Mouse (Mus musculus): ENCODE data around the gene Atp9a.

Atp9a gene

DNA sequence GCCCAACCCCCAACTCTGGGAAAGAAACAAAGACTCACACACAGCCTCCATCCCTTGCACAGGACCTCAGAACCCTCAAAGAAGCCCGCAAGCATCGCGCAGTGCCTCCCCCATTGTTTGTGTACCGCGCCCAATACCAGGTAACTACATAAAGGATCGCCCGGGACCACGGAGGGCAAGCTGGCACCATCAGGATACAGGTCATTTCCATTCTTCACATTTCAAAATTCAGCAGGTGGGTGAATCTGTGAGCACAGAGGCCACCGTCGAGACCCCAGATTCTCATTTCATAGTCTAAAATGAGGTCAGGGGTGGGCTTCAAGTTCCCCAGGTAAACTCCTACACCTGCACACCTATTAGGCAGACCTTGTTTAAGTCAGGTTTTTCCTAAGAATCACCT is 1.7 kb downstream of the Atp9a start:
- no peak for DNase-seq (ENCODE audit: extremely low read depth, insufficient read length, low spot score)

DNA sequence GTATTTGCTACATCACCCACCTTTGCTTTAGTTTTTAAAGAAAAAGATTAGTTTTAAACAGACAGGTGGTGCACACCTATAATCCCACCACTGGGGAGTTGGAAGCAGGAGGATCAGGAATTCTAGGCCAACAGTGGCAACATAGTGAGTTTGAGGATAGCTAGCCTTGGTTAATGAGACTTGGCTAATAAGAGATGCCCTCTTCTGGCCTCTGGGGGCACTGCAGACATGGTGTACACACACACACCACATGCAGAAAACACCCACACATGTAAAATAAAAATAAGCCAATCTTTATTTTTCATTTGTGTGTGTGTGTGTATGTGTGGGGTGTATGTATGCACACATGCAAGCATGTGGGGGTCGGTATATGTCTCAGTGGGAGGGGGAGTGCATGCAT is 3.4 kb downstream of the Atp9a start:
- DNase-seq (ENCODE audit: extremely low read depth, insufficient read length, low spot score): no peak

DNA sequence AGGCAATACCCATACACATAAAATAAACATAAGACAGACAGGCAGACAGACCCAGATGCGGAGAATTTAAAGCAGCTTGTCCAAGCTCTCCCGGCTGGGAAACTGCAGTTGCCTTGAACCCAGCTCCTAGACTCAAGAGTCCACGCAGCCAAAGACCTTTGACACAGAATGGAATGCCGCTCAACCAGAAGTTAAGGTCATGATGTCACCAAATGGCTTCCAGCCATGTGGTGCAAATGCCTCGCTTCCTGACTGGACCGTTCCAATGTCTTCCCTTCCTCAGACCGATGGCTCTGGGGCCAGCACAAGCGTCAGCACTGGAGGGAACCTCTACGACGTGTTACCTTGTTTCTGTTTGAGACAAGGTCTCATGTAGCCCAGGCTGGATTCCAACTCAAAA is 4.3 kb downstream of the Atp9a start:
- DNase-seq (ENCODE audit: extremely low read depth, insufficient read length, low spot score): no peak

DNA sequence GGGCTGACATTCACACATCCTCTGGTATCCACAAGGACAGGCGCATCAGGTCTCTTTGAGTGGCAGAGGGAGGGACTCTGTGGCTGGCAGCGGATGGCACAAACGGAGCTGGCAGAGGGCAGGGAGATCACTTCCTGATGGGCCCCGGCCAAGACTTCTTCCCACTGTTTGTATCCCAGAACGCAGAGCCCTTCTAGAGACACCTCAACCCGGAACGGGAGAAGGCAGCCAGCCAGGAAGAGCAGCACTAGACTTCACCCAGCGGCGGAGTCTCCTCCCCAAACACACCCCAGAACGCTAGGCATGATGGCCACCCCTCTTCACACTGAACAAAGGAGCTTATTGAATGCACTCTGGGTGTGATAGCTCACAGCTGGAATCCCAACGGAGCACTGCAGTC is 8.2 kb downstream of the Atp9a start:
- no peak for DNase-seq (ENCODE audit: extremely low read depth, insufficient read length, low spot score)

DNA sequence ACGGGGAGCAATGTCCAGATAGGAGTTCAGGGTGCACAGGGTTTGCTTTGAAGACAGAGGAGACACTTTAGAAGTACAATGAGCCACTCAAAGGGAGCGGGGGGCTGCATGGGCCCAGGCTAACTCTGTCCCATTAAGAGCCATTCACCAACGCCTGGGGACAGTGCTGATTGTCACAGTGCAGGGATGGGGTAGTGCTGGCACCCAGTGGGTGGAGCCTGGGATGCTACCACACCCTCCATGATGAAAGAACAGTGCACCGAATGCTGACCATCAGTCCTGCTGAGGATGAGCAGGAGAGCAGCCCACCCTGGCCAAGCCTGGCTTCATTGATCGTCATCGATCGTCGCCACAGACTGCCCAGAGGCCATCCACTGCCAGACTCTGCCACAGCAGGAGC is 11.0 kb downstream of the Atp9a start:
- no peak for DNase-seq (ENCODE audit: extremely low read depth, insufficient read length, low spot score)

DNA sequence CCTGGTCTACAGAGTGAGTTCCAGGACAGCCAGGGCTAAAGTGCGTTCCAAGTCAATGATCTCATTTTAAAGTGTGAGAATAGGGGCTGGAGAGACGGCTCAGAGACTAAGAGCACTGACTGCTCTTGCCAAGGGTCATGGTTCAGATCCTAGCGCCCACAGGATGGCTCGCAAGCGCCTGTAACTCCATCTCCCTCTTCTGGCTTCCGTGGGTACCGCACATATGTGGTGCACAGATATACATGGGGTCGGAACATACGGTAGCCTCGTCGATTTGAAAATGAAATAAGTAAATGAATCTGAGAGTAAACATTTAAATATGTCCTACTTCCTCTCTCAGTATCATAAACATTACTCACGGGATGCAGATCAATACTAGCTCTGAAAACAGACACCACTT is 12.5 kb downstream of the Atp9a start:
- DNase-seq (ENCODE audit: extremely low read depth, insufficient read length, low spot score): no peak

DNA sequence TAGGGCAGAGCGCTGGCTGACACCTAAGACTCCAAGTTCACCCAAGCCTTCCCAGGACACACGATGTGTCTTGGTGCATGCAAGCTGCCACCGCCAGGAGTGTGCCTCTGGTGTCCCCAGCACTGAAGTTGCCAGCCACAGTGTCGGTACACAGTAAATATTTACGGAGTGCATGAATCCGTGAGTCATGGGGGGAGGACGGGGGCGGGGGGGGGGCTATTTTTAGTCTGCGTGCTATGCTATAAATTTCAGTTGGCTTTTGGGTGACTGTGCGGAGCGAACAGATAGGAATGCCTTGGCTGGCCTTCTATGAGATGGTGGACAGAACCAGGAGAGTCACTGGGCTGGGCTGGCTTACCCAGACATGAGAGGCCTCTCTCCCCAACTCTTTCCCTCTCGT is 14.2 kb downstream of the Atp9a start:
- DNase-seq (ENCODE audit: extremely low read depth, insufficient read length, low spot score): no peak

DNA sequence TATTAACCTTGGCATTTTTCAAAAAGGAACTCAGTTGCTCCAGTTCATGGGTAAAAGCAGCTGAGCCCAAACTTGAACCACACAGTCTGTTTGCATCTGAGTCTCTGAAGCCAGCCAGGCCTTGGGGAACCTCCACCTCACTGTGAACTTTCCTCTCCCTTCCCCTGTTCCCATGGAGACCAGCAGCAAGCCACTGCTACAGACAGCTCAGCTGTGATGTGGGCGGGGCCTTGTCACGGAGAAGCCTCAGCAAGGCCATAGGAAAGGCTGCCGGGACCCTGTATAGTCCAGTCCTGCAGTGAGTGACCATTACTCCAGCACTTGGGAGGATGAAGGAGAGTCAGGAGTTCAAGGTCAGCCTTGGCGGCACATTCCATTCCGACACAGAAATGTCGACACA is 16.2 kb downstream of the Atp9a start:
- no peak for DNase-seq (ENCODE audit: extremely low read depth, insufficient read length, low spot score)

DNA sequence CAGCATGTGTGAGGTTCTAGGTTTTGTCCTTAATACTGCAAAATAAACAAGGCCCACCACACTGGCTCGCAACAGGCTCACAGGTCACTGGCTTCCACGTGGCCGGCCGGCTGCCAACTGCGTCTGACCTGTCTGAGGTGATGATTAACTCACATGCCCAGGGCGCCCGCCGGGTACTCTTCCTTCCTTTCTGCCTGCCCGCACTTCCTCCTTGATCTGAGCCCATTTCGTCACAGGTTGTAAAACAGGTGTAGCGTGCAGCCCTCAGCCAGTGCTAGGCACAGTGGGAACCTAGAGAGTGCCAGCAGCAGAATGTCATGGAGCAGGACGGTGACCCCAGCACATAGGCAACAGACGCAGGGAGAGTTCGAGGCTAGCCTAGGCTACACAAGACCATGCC is 20.9 kb downstream of the Atp9a start:
- no peak for DNase-seq (ENCODE audit: extremely low read depth, insufficient read length, low spot score)

DNA sequence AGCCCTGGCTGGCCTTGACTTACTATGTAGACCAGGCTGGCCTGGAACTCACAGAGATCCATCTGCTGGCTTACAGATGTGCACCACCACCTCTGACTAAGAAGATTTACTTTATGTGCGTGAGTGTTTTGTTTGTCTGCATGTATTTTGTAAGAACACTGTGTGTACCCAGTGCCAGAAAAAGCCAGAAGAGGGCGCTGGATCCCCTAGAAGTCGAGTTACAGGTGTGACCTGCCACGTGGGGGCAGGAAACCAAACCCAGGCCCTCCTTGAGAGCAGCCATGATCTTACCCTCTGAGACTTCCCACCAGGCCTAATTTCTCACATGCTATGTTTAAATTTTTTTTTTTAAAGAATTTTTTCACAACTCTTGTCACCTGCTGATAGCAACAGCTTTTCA is 22.5 kb downstream of the Atp9a start:
- no peak for DNase-seq (ENCODE audit: extremely low read depth, insufficient read length, low spot score)

DNA sequence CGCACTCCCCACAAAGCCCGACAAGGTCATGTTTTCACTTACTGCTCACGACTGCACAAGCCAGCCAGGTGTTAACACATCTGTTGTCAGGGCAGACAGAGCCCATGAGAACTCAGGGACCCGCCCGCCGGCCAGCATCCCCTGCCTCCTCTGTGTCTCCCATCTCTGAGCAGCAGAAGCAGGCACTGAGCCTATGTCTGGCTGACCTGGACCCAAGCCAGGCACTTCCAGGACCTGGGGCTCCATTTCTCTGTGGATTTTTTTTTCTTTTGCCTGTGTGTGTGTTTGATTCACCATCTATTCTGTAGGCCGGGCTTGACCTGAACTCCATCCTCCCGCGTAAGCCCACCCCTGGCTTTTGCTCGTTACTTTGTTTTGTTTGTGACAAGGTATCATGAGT is 23.5 kb downstream of the Atp9a start:
- no peak for DNase-seq (ENCODE audit: extremely low read depth, insufficient read length, low spot score)

DNA sequence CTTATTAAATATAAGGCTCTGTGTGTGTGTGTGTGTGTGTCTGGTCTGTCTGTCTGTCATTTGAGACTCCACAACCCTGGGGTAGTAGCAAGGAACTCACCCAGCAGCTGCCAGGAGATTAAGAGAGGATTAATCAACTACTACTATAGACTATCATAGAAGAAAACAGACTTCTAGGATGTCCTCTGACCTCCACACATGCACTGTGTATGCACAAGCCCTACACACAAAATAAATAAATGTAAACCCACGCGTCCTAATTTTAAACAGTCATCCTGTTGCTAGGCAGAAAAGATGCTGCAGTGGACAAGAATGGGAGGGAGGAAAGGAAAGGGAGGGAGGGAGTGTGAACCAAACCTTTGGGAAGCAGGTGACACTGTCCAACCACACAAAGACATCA is 23.9 kb downstream of the Atp9a start:
- DNase-seq (ENCODE audit: extremely low read depth, insufficient read length, low spot score): no peak

DNA sequence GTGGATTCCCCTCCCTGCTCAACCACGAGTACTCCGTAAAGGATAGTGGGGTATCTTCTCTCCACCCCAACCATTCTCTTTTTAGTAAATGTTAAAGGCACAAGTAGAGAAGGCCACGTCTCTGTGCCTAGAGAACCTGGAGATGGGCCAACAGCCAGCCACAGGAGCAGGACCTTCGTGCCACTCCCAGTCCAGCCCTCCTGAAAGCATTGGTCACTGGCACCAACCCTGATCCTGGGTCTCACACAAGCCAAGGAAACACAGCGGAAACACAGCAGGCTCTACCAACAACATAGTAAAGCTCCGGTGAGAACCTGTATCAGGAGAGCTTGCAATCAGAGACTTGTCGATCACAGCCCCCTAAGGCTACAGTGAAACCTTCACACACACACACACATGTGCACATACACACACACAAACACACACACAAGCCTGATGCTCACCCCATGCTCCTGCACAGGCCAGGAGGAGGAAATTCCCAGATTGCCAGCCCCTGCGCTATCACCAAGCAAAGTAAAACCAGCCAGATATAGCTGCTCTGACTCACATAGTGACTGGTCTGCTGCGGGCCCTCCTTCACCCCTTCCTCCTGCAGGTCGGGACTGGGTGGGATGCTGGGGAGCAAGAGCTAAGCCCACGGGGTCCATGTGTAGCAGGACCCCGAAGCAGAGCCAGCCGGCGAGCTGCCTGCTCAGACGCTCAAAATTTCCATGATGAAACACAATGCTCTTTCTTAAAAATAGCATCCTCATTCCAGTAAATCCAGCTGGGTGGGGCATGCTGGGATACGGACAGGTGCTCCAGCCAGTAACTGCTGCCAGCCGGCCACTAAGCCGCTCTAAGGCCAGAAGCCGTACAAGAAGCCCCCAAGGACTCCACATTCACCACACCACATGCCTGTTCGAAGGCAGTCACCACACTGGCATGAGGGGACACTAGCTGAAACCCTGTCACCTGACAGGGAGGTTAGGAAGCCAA is 29.7 kb downstream of the Atp9a start:
- DNase-seq (ENCODE audit: extremely low read depth, insufficient read length, low spot score): no peak

DNA sequence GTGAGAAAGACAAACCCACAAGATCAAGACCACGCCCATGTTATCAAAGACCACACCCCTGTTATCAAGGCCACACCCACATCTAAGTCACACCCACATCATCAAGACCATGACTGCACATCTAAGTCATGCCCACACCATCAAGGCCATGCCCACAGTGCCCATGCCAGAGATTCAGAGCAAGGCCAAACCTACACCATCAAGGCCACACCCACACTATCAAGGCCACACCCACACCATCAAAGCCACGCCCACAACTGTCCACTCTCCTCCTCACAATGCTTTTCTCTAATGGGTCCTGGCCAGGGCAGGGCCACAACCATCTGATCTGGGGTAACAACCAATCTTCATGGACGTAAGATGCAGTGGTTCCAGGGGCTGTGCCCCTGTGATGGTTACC is 31.2 kb downstream of the Atp9a start:
- no peak for DNase-seq (ENCODE audit: extremely low read depth, insufficient read length, low spot score)

DNA sequence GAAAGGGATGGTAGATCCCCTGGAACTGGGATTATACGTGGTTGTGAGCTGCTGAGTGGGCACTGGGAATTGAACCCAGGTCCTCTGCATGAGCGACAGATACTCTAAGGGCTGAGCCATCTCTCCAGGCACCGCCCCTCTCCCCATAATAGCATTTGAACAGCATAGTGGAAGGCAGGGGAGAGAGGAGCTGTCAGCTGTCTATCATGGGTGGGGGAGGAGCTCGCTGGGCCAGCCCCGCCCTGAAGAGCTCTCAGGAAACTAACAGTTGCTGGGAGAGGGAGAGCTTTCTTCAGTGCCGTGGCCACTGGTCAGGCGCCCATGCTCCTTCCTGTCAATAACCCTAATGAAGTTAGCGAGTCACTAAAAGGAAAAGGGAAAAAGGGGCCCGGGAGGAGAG is 34.4 kb downstream of the Atp9a start:
- DNase-seq (ENCODE audit: extremely low read depth, insufficient read length, low spot score): no peak

DNA sequence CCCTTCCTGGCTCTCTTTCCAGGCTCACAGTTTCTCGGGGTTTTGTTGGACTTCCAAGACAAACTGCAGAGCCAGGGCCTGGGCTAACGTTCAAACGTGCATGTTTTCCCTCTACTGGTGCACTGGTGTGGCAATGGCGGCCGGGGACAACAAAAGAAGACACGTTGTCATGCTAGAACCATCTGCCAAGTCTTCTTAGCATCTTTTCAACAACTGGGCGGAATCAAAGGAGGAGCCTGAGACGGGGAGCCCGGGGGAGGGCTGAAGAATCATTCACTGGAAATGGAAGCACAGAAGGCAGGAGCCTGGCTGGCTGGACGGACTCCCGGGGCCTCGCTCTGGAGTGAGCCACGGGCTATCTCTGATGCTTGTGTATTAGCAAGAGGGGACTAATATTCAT is 39.9 kb downstream of the Atp9a start:
- DNase-seq (ENCODE audit: extremely low read depth, insufficient read length, low spot score): no peak

DNA sequence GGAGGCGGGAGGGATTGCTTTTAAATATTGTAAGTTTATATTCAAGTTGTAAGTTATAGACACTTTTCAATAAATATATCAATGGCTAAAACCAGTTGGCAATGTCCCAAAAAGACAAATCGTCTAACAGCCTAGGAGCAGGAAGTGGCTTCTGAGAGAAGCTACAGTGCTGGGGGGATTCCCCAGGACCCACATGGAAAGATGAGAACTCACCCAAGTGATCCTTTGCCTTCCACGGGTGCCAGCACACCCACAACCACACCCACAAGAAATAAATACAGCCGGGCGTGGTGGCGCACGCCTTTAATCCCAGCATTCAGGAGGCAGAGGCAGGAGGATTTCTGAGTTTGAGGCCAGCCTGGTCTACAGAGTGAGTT is 47.2 kb downstream of the Atp9a start:
- DNase-seq (ENCODE audit: extremely low read depth, insufficient read length, low spot score): no peak

DNA sequence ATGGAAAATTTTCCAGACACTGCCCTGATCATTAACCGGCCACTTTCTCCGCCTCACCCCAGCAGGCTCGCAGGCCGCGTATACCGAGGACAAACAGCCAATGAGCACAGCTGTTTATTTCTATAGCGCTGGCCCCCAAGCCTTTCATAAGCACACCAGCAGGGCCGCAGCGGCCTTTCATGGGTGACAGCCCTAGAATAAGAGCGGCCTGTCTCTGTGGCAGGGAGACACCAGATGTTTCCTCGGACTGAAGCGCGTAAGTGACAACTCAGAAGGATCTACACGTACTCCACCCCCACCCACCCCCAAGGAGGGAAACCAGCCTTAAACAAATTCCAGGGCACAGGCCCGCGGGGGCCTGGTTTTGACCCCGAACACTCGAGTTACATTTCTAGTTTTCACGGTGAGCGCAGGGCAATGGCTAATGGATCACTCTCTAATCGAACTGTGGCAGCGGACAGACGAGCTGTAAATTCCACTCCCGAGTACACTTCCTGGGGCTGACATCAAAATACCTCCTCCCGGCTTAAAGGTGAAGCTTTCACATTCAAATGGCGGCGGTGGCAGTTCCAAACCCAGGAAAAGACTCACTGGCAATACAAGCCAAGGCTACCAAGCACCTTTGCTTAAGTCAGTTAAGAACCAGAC is 47.7 kb downstream of the Atp9a start:
- DNase-seq (ENCODE audit: extremely low read depth, insufficient read length, low spot score): no peak

DNA sequence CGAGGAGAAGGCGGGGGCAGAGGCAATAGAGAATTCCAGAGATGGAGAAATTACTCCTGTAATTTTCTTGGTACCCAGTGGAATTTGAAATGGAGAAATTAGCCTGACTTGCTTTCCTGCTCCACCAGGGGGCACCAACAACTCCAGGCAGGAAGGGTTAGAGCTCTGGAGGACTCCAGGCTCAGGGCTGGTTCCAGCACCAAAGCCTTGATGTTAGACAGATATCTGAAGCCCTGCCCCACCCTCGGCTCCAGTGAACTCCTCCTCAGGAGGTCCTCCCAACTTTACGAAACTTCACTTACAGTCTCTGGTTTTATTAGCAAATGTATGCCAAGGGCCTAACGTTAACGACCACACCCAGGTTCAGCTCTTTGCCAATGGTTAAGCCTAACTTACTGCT is 50.4 kb downstream of the Atp9a start:
- no peak for DNase-seq (ENCODE audit: extremely low read depth, insufficient read length, low spot score)

DNA sequence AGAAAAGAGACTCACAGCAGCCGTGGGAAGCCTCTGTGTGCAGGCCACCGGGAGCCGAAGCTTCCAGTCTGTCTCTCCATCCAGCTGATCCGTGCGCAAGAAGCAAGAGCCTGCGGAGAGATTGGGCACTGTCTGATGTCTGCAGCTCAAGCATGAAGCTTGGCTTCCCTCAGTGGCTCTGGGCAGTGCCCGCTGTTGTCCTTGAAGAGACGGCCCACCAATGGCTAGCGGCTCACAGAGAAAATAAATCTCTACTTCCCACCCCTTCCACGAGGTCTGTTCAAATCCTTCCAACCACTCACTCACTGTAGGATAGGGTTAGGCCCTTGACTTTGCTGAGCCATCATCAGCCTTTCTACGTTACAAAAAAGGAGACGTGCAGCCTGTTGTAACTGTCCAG is 54.9 kb downstream of the Atp9a start:
- no peak for DNase-seq (ENCODE audit: extremely low read depth, insufficient read length, low spot score)

DNA sequence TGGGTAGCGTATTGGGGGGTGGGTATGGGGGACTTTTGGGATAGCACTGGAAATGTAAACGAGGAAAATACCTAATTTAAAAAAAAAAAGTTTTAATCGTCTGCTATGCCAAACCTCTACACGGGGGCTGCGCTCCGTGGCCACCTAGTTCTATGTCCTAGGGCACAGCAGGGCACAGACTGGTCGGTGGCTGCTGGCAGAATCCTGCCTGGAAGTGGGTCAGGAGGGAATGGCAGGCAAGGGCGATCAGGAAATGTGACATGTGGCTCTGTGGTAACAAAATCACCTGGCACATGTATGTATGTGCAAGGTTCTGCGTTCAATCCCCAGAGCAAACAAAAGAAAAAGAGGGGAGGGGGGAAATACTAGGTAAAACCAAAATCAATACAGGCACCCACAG is 56.3 kb downstream of the Atp9a start:
- DNase-seq (ENCODE audit: extremely low read depth, insufficient read length, low spot score): no peak

DNA sequence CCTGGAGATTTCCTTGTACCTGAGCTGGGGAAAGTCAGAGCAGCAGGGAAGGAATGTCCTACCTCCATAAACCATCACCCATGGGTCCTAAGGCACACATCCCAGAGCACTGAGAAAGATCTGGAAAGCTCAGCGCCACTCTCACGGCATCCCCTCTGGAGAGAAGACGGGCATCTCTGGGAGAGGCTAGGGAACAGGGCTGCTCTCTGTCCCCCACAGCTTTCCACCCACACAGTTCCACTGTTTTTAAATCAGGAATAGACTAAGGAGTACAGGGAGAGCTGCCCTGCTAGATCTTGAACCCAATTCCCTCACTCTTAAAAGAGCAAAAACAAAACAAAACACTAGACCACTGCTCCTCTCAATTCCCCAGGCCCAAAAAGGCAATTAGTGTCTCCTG is 57.5 kb downstream of the Atp9a start:
- DNase-seq (ENCODE audit: extremely low read depth, insufficient read length, low spot score): no peak
